ENCODE assay signal across 8 mouse cellular contexts in the genomic region with DNA sequence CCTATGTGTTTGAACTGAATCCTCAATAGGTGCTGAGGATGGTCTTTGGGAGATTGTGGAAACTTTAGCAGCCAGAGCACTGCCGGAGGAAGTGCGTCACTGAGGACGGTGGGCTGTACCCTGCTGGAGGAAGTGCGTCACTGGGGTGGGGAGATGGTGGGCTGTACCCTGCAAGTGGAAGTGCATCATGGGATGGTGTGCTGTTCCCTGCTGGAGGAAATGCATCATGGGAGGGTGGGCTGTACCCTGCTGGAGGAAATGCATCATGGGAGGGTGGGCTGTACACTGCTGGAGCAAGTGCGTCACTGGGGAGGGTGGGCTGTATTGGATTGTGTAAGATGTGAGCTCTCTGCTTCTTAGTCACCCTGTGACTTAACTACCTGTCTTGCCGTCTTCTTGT. TPM values are rescaled to one million over a fixed set of nuclear protein-coding genes. Genes with fewer than 3 reads are reported as not detected.
A peak's percentile ranks its signal among the peaks of the same experiment; 100 is the strongest.
DNase-seq lines count a peak whose midpoint lies in the region; ATAC-seq lines count a peak whose summit lies in the region.

No protein-coding gene starts in this region.

- H3K9me3 ChIP-seq in hindbrain, embryonic 13.5 days = no peaks in the 10 kb centered on the region
- no peaks in the 10 kb centered on the region; the same call in 1 of the 2 replicates for H3K9me3 ChIP-seq in limb, embryonic 13.5 days
- no peaks in the 10 kb centered on the region for H3K9me3 ChIP-seq in midbrain, embryonic 12.5 days

- peak overlapping the region; percentile 29 for H3K4me2 ChIP-seq in hindbrain, embryonic 13.5 days
- no peak overlapping the region for H3K4me2 ChIP-seq in limb, embryonic 13.5 days (replicated peaks)
- peak overlapping the region; percentile 22; the same call in 1 of the 2 replicates for H3K4me2 ChIP-seq in midbrain, embryonic 12.5 days (replicated peaks)

- 69% methylated on average over 6 of the region's 6 CpGs for WGBS in hindbrain, embryonic 13.5 days
- WGBS in limb, embryonic 13.5 days = 66% methylated on average over 6 of the region's 6 CpGs
- 60% methylated on average over 6 of the region's 6 CpGs for WGBS in midbrain, embryonic 12.5 days

- peaks cover 3% of the 10 kb centered on the region for H3K4me1 ChIP-seq in hindbrain, embryonic 13.5 days (replicated peaks)
- H3K4me1 ChIP-seq in limb, embryonic 13.5 days = 0 out of 2 replicates have a peak, but pooled peaks cover 5% of the 10 kb centered on the region
- H3K4me1 ChIP-seq in midbrain, embryonic 12.5 days = 0 out of 2 replicates have a peak, but pooled peaks cover 4% of the 10 kb centered on the region

- H3K27ac ChIP-seq in hindbrain, embryonic 13.5 days = no peak overlapping the region
- H3K27ac ChIP-seq in limb, embryonic 13.5 days = no peak overlapping the region
- H3K27ac ChIP-seq in midbrain, embryonic 12.5 days (replicated peaks) = no peak overlapping the region

- ATAC-seq in hindbrain, embryonic 13.5 days (ENCODE audit: low FRiP score) = peak; percentile 85
- peak; percentile 67 for ATAC-seq in limb, embryonic 13.5 days (ENCODE audit: low FRiP score, low read depth)
- peak; percentile 82 for ATAC-seq in midbrain, embryonic 12.5 days (ENCODE audit: low FRiP score, low read depth)

- no peaks in the 10 kb centered on the region for H3K36me3 ChIP-seq in hindbrain, embryonic 13.5 days
- H3K36me3 ChIP-seq in limb, embryonic 13.5 days = no peaks in the 10 kb centered on the region
- H3K36me3 ChIP-seq in midbrain, embryonic 12.5 days = no peaks in the 10 kb centered on the region

- peak; percentile 69 for DNase-seq in adrenal gland, adult 2 months
- DNase-seq in adrenal gland, adult 18-20 months (ENCODE audit: low spot score in 2 of 2) = no peak
- peak; percentile 98 for DNase-seq in ZHBTc4 (ENCODE audit: low read depth, low spot score)
- DNase-seq in forelimb bud, embryonic 11.5 days (ENCODE audit: low read depth, low spot score) = peak; percentile 27
- DNase-seq in telencephalon, adult 2 months (ENCODE audit: low read depth, low spot score) = peak; percentile 74

- no peak overlapping the region for H3K9ac ChIP-seq in hindbrain, embryonic 13.5 days
- H3K9ac ChIP-seq in limb, embryonic 13.5 days = no peak overlapping the region
- no peak overlapping the region for H3K9ac ChIP-seq in midbrain, embryonic 12.5 days (replicated peaks)

- H3K27me3 ChIP-seq in hindbrain, embryonic 13.5 days = no peaks in the 10 kb centered on the region
- no peaks in the 10 kb centered on the region for H3K27me3 ChIP-seq in limb, embryonic 13.5 days
- no peaks in the 10 kb centered on the region for H3K27me3 ChIP-seq in midbrain, embryonic 12.5 days

- no peak overlapping the region for H3K4me3 ChIP-seq in hindbrain, embryonic 13.5 days
- no peak overlapping the region for H3K4me3 ChIP-seq in limb, embryonic 13.5 days
- H3K4me3 ChIP-seq in midbrain, embryonic 12.5 days = 0 out of 2 replicates have a peak overlapping the region, but pooled peaks have one; percentile 4

RNA-seq across cellular contexts. Expression of a gene that starts 25.5 kb away (rescaled TPM):
- total RNA-seq in adrenal gland, adult 2 months (2021) = 10 to 100 TPM; 17.5 TPM
- polyA plus RNA-seq in adrenal gland, adult 2 months (2012; rRNA removed) = 31.6 and 37.4 TPM in 2 replicates
- 10 to 100 TPM; 13.6 to 15.0 TPM for total RNA-seq in adrenal gland, adult 18-20 months (2021)
- polyA plus RNA-seq in hindbrain, embryonic 13.5 days (2015; fragmentation: Nextera tagmentation; extraction: Ambion mirVana) = 28.7 and 30.2 TPM in 2 replicates
- 52.3 and 53.4 TPM in 2 replicates for polyA plus RNA-seq in limb, embryonic 13.5 days (2015; fragmentation: Nextera tagmentation; extraction: Ambion mirVana)
- polyA plus RNA-seq in midbrain, embryonic 12.5 days (2016; fragmentation: Nextera tagmentation; extraction: Ambion mirVana) = 41.0 and 42.8 TPM in 2 replicates

Comparison
In these comparisons a context has a peak if more than half of its experiments do, and no peak if none do; other contexts are left out.
1. DNase-seq: peak in adrenal gland, adult 2 months (single experiment), ZHBTc4 (single experiment), forelimb bud, embryonic 11.5 days (single experiment) and telencephalon, adult 2 months (single experiment); none in adrenal gland, adult 18-20 months (0 of 2).
2. Peak in every context shown above with its lines, with median percentiles within 50 percentile points of each other: ATAC-seq.